Mouse (Mus musculus): ENCODE data around the gene P2ry12. TPM values are rescaled to one million over a fixed set of nuclear protein-coding genes. Genes with fewer than 3 reads are reported as not detected.

The P2ry12 gene
- polyA plus RNA-seq, 1 experiment from 2014 or later, result 2.2 TPM

DNA sequence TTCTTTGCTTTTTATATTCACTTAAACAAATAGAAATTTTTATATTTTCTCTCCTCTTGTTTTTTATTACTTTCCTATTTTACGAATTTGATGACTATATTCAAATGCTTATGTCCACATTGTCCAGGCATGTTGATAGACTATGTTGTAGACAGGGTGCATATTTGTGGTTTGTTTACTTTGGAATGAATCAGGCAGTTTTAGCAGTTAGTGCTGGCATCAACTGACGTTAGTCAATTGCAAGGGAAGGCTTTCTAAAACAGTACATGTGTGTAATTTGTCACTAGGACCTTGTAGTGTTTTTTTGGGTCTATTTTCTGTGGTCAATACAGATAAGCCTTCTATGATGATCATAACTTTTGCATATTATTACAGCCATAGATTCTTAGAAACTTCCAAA is 27.9 kb upstream of the P2ry12 start:
- H3K9me3 ChIP-seq (replicated peaks; ENCODE audit: control insufficient read depth, low read length), result no peaks in the 10 kb centered on the region
- H3K4me2 ChIP-seq (ENCODE audit: low read depth, low read length), result no peak overlapping the region
- WGBS, result 75% methylated on average over 2 of the region's 2 CpGs
- H3K4me1 ChIP-seq (ENCODE audit: control insufficient read depth, insufficient read depth, low read length), result no peaks in the 10 kb centered on the region
- DNase-seq (ENCODE audit: low spot score), result no peak
- no peak overlapping the region for H3K4me3 ChIP-seq (ENCODE audit: low read depth, low read length)
- H3K9ac ChIP-seq (replicated peaks; ENCODE audit: low read length), result no peak overlapping the region
- no peak for ATAC-seq (replicated peaks; ENCODE audit: insufficient number of reproducible peaks, low FRiP score, low TSS enrichment, low read depth)
- no peaks in the 10 kb centered on the region for H3K27me3 ChIP-seq (ENCODE audit: control insufficient read depth, insufficient read depth, low read length)
- no peaks in the 10 kb centered on the region for H3K36me3 ChIP-seq (replicated peaks; ENCODE audit: control insufficient read depth, insufficient read depth, low read depth, low read length)
- H3K27ac ChIP-seq (replicated peaks; ENCODE audit: low read depth, low read length), result no peak overlapping the region

DNA sequence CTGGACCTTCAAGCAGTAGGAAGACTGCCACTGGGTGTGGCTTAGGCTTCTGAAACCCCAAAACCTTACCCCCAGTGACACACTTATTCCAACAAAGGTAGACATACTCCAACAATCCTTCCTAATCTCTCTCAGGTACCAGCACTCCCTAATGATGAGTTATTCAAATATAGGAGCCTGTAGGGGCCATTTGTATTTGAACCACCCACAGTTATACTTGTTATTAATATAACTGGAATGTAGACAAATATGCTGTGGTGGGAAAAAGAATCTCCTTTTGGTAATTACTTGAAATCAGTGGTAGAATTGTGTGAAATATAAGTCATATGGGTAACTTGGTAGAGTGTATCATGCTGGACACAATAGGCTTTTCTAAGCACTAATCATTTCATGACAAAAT is 15.9 kb upstream of the P2ry12 start:
- Histone ChIP-seq H3K9ac (replicated peaks; ENCODE audit: low read length) (no peak overlapping the region), H3K27ac (replicated peaks; ENCODE audit: low read depth, low read length) (no peak overlapping the region)
- ATAC-seq (replicated peaks; ENCODE audit: insufficient number of reproducible peaks, low FRiP score, low TSS enrichment, low read depth), result no peak

DNA sequence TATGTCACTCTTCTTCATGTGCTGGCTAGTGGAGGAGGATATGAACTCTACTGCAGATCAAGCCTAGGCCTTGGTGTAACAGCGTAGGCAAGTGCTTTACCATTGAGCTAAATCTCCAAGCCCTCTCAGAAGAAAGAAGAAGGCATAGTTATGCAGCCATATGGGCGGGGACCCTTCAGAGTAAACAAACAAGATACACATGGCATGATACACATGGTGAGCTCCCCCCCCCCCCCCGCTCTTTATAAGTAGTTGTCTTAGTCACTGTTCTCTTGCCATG is 15.5 kb upstream of the P2ry12 start:
- ATAC-seq (replicated peaks; ENCODE audit: insufficient number of reproducible peaks, low FRiP score, low TSS enrichment, low read depth) (no peak), DNase-seq (ENCODE audit: low spot score) (no peak)
- Histone ChIP-seq H3K36me3 (replicated peaks; ENCODE audit: control insufficient read depth, insufficient read depth, low read depth, low read length) (no peaks in the 10 kb centered on the region), H3K9me3 (replicated peaks; ENCODE audit: control insufficient read depth, low read length) (no peaks in the 10 kb centered on the region), H3K9ac (replicated peaks; ENCODE audit: low read length) (no peak overlapping the region), H3K4me2 (ENCODE audit: low read depth, low read length) (no peak overlapping the region), H3K4me1 (ENCODE audit: control insufficient read depth, insufficient read depth, low read length) (no peaks in the 10 kb centered on the region), H3K27me3 (ENCODE audit: control insufficient read depth, insufficient read depth, low read length) (no peaks in the 10 kb centered on the region), H3K4me3 (ENCODE audit: low read depth, low read length) (no peak overlapping the region), H3K27ac (replicated peaks; ENCODE audit: low read depth, low read length) (no peak overlapping the region)
- WGBS, result 82% methylated on average over 3 of the region's 3 CpGs

More for the DNA sequence above, 15.9 kb upstream of the P2ry12 start:
- Histone ChIP-seq H3K9me3 (replicated peaks; ENCODE audit: control insufficient read depth, low read length) (no peaks in the 10 kb centered on the region), H3K4me1 (ENCODE audit: control insufficient read depth, insufficient read depth, low read length) (no peaks in the 10 kb centered on the region), H3K4me2 (ENCODE audit: low read depth, low read length) (no peak overlapping the region), H3K27me3 (ENCODE audit: control insufficient read depth, insufficient read depth, low read length) (no peaks in the 10 kb centered on the region), H3K4me3 (ENCODE audit: low read depth, low read length) (no peak overlapping the region), H3K36me3 (replicated peaks; ENCODE audit: control insufficient read depth, insufficient read depth, low read depth, low read length) (no peaks in the 10 kb centered on the region)
- no peak for DNase-seq (ENCODE audit: low spot score)

DNA sequence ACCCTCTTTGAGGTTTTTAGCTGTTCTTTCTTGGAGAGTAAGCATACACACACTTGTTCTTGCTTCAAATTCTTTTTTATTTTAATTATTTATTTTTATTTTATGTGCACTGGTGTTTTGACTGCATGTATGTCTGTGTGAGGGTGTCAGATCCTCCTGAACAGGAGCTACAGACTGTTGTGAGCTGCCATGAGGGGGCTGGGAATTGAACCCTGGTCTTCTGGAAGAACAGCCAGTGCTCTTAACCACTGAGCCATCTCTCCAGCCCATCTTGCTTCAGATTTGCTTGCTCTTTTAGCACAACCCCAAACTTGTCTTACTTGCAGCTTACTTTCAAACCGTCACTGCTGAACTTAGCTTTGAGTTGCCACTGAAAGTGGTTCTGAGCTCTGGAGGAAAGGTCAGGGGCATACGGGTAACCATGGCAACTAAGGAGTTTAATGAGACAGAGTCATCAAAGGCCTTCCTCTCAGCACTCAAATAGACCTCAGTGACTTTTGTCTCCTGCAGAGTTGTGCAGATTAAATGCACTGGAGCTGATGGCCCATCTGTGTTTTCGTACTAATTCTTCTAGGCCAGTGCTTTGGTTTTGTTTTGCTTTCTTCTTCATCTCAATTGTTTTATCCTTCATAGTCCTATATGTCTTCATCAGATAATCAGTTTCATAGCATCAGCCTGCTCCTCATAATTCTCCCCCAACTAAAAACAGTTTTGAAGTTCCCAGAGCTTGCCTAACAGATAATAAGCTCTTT is 15.0 kb upstream of the P2ry12 start:
- Histone ChIP-seq H3K4me1 (ENCODE audit: control insufficient read depth, insufficient read depth, low read length) (no peaks in the 10 kb centered on the region), H3K27ac (replicated peaks; ENCODE audit: low read depth, low read length) (no peak overlapping the region), H3K27me3 (ENCODE audit: control insufficient read depth, insufficient read depth, low read length) (no peaks in the 10 kb centered on the region), H3K36me3 (replicated peaks; ENCODE audit: control insufficient read depth, insufficient read depth, low read depth, low read length) (no peaks in the 10 kb centered on the region), H3K9ac (replicated peaks; ENCODE audit: low read length) (no peak overlapping the region), H3K4me3 (ENCODE audit: low read depth, low read length) (no peak overlapping the region), H3K4me2 (ENCODE audit: low read depth, low read length) (no peak overlapping the region), H3K9me3 (replicated peaks; ENCODE audit: control insufficient read depth, low read length) (no peaks in the 10 kb centered on the region)
- DNase-seq (ENCODE audit: low spot score) (peak; percentile 50), ATAC-seq (replicated peaks; ENCODE audit: insufficient number of reproducible peaks, low FRiP score, low TSS enrichment, low read depth) (0 out of 2 replicates have a peak, but pooled peaks have one; percentile 23)
- WGBS, result 16% methylated on average over 3 of the region's 3 CpGs

DNA sequence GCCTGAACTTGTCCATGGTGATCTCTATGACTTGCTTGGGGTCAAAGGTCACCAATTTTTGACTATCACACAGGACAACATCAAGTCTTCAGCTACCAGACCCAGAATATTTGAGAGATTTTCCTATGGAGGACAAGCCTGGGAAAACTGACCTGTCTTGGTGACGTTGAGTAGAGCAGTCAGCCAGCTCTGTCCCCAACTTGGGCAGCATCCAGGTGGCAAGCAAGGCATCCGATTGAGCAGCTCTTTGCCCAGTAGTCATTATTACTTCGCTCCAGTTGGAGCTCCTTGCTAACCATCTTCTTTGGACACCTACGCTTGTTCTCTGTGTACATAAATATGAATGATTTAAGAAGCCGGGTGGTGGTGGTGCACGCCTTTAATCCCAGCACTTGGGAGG is 8.1 kb upstream of the P2ry12 start:
- 91% methylated on average over 6 of the region's 6 CpGs for WGBS
- Histone ChIP-seq H3K4me1 (ENCODE audit: control insufficient read depth, insufficient read depth, low read length) (no peaks in the 10 kb centered on the region), H3K36me3 (replicated peaks; ENCODE audit: control insufficient read depth, insufficient read depth, low read depth, low read length) (no peaks in the 10 kb centered on the region), H3K27me3 (ENCODE audit: control insufficient read depth, insufficient read depth, low read length) (no peaks in the 10 kb centered on the region), H3K9me3 (replicated peaks; ENCODE audit: control insufficient read depth, low read length) (no peaks in the 10 kb centered on the region), H3K4me2 (ENCODE audit: low read depth, low read length) (no peak overlapping the region), H3K9ac (replicated peaks; ENCODE audit: low read length) (no peak overlapping the region), H3K27ac (replicated peaks; ENCODE audit: low read depth, low read length) (no peak overlapping the region), H3K4me3 (ENCODE audit: low read depth, low read length) (no peak overlapping the region)
- ATAC-seq (replicated peaks; ENCODE audit: insufficient number of reproducible peaks, low FRiP score, low TSS enrichment, low read depth) (no peak), DNase-seq (ENCODE audit: low spot score) (no peak)

DNA sequence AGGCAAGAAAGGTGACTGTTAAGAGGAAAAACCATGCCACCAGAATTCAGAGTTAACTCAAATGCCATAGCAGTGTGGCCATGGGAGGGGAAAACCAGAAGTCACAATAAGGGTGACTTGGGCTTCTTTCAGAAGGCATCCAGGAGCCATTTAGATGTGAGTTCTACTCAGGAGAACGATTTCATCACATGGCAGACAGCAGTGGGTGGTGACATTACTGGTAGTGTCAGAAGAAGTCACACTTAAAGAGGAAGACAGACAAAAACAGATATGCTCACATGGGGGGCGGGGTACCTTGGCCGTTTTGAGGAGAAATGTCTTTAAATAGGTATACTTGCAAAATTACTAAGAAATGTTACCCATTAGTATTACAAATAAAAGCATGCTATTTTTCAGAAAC is 1.3 kb upstream of the P2ry12 start:
- 74% methylated on average over 3 of the region's 3 CpGs for WGBS
- H3K9ac ChIP-seq (replicated peaks; ENCODE audit: low read length), result no peak overlapping the region
- no peak overlapping the region for H3K4me3 ChIP-seq (ENCODE audit: low read depth, low read length)
- H3K4me2 ChIP-seq (ENCODE audit: low read depth, low read length), result no peak overlapping the region
- no peaks in the 10 kb centered on the region for H3K36me3 ChIP-seq (replicated peaks; ENCODE audit: control insufficient read depth, insufficient read depth, low read depth, low read length)
- no peaks in the 10 kb centered on the region for H3K9me3 ChIP-seq (replicated peaks; ENCODE audit: control insufficient read depth, low read length)
- no peak for DNase-seq (ENCODE audit: low spot score)
- no peak overlapping the region for H3K27ac ChIP-seq (replicated peaks; ENCODE audit: low read depth, low read length)
- no peaks in the 10 kb centered on the region for H3K27me3 ChIP-seq (ENCODE audit: control insufficient read depth, insufficient read depth, low read length)
- no peak for ATAC-seq (replicated peaks; ENCODE audit: insufficient number of reproducible peaks, low FRiP score, low TSS enrichment, low read depth)
- no peaks in the 10 kb centered on the region for H3K4me1 ChIP-seq (ENCODE audit: control insufficient read depth, insufficient read depth, low read length)

DNA sequence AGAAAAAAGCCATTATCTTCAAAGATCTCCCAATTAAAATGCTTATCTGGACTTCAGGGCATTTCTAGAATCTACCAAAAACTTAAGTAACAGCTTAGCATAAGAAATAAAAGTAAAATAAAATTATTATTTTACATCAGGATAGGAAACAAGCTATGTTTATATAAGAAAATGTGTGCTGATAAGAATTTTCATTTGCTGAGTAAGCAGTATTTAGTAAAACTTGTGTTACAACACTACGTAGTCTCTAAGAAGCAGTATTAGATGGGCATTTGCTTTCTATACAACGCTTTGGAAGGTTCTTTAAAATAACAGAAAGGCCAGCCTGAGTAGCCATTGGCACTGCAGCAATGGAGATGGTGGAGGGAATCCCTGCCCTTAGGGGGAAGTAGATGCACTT is 746 bp upstream of the P2ry12 start:
- ATAC-seq (replicated peaks; ENCODE audit: insufficient number of reproducible peaks, low FRiP score, low TSS enrichment, low read depth) (no peak), DNase-seq (ENCODE audit: low spot score) (no peak)
- Histone ChIP-seq H3K4me3 (ENCODE audit: low read depth, low read length) (no peak overlapping the region), H3K36me3 (replicated peaks; ENCODE audit: control insufficient read depth, insufficient read depth, low read depth, low read length) (no peaks in the 10 kb centered on the region), H3K9me3 (replicated peaks; ENCODE audit: control insufficient read depth, low read length) (no peaks in the 10 kb centered on the region), H3K27ac (replicated peaks; ENCODE audit: low read depth, low read length) (no peak overlapping the region), H3K9ac (replicated peaks; ENCODE audit: low read length) (no peak overlapping the region), H3K4me1 (ENCODE audit: control insufficient read depth, insufficient read depth, low read length) (no peaks in the 10 kb centered on the region), H3K27me3 (ENCODE audit: control insufficient read depth, insufficient read depth, low read length) (no peaks in the 10 kb centered on the region), H3K4me2 (ENCODE audit: low read depth, low read length) (no peak overlapping the region)
- 87% methylated on average over 2 of the region's 2 CpGs for WGBS

DNA sequence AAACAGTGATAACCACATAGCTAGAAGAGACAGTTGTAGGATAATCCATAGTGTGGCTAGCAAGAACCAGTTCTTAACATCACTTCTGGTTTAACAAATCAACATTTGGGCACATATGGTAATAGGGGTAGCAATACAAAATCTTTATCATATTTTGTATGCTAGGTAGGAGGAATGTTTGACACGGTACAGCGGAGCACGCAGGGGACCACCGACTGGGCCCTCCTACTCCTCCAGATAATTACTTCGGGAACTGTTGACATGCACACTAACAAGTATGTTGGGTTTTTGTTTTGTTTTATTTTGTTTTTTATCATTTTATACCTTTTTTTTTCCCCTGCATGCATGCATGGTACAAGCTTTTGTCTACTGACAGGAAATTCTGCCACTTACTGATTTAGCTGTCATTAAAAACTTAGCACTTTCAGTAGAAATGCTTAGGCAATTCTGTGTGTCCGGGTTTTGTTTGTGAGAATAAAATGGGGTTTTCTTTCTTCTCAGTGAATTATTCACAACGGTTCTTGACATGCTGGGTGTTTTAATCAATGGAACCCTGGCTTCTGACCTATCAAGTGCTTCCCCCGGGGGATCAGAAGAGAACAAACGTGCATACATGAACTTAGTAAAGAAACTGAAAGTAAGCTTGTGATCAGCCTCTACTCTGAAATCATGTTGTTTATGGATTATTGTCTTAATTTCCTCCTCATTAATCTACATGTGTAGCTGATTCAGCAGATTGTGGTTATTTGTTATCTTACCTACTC is 780 bp downstream of the P2ry12 start:
- Histone ChIP-seq H3K9ac (replicated peaks; ENCODE audit: low read length) (no peak overlapping the region), H3K4me1 (ENCODE audit: control insufficient read depth, insufficient read depth, low read length) (no peaks in the 10 kb centered on the region), H3K4me2 (ENCODE audit: low read depth, low read length) (no peak overlapping the region), H3K36me3 (replicated peaks; ENCODE audit: control insufficient read depth, insufficient read depth, low read depth, low read length) (no peaks in the 10 kb centered on the region), H3K27me3 (ENCODE audit: control insufficient read depth, insufficient read depth, low read length) (no peaks in the 10 kb centered on the region), H3K4me3 (ENCODE audit: low read depth, low read length) (no peak overlapping the region), H3K27ac (replicated peaks; ENCODE audit: low read depth, low read length) (no peak overlapping the region), H3K9me3 (replicated peaks; ENCODE audit: control insufficient read depth, low read length) (no peaks in the 10 kb centered on the region)
- WGBS, result 58% methylated on average over 9 of the region's 9 CpGs
- no peak for ATAC-seq (replicated peaks; ENCODE audit: insufficient number of reproducible peaks, low FRiP score, low TSS enrichment, low read depth)
- peak; percentile 11 for DNase-seq (ENCODE audit: low spot score)
